Mouse (Mus musculus): ENCODE results near the gene Numa1.
"Not testable (repeated sequence)": the region's sequence is repeated elsewhere in the genome, so short reads cannot be mapped to it uniquely, and the experiment has no call there.

Numa1 gene

GRCm38 (mm10) chr7:101937569-101937968 is 3.7 kb downstream of the Numa1 start:
- no peak for DNase-seq (ENCODE audit: low spot score in 2 of 2)

- no peak for DNase-seq (ENCODE audit: low spot score in 2 of 2)
Measured at GRCm38 (mm10) chr7:101938348-101938747, 4.4 kb downstream of the Numa1 start.

GRCm38 (mm10) chr7:101939758-101940157 is 5.8 kb downstream of the Numa1 start:
- no peak for DNase-seq (ENCODE audit: low spot score in 2 of 2)

- DNase-seq (ENCODE audit: low spot score in 2 of 2) = not testable (repeated sequence)
Measured at GRCm38 (mm10) chr7:101949008-101949407, 15.1 kb downstream of the Numa1 start.

- DNase-seq (ENCODE audit: low spot score in 2 of 2) = no peak
Measured at GRCm38 (mm10) chr7:101951648-101952047, 17.7 kb downstream of the Numa1 start.

- no peak for DNase-seq (ENCODE audit: low spot score in 2 of 2)
Measured at GRCm38 (mm10) chr7:101952098-101952497, 18.2 kb downstream of the Numa1 start.

GRCm38 (mm10) chr7:101954163-101954562 is 20.3 kb downstream of the Numa1 start:
- no peak for DNase-seq (ENCODE audit: low spot score in 2 of 2)

GRCm38 (mm10) chr7:101955276-101955675 is 21.4 kb downstream of the Numa1 start:
- DNase-seq (ENCODE audit: low spot score in 2 of 2) = no peak

GRCm38 (mm10) chr7:101955862-101956261 is 22.0 kb downstream of the Numa1 start:
- DNase-seq (ENCODE audit: low spot score in 2 of 2) = no peak

GRCm38 (mm10) chr7:101956481-101956880 is 22.6 kb downstream of the Numa1 start:
- no peak for DNase-seq (ENCODE audit: low spot score in 2 of 2)

GRCm38 (mm10) chr7:101956911-101957310 is 23.0 kb downstream of the Numa1 start:
- DNase-seq (ENCODE audit: low spot score in 2 of 2) = no peak

GRCm38 (mm10) chr7:101962829-101963228 is 28.9 kb downstream of the Numa1 start:
- no peak for DNase-seq (ENCODE audit: low spot score in 2 of 2)

GRCm38 (mm10) chr7:101963621-101964020 is 29.7 kb downstream of the Numa1 start:
- no peak for DNase-seq (ENCODE audit: low spot score in 2 of 2)

- no peak for DNase-seq (ENCODE audit: low spot score in 2 of 2)
Measured at GRCm38 (mm10) chr7:101964551-101964950, 30.6 kb downstream of the Numa1 start.

GRCm38 (mm10) chr7:101965606-101966005 is 31.7 kb downstream of the Numa1 start:
- no peak for DNase-seq (ENCODE audit: low spot score in 2 of 2)

- DNase-seq (ENCODE audit: low spot score in 2 of 2) = no peak
Measured at GRCm38 (mm10) chr7:101967256-101967655, 33.3 kb downstream of the Numa1 start.

GRCm38 (mm10) chr7:101968751-101969150 is 34.8 kb downstream of the Numa1 start:
- DNase-seq (ENCODE audit: low spot score in 2 of 2) = no peak

- DNase-seq (ENCODE audit: low spot score in 2 of 2) = peak; percentile 85
Measured at GRCm38 (mm10) chr7:101969694-101970428, 36.0 kb downstream of the Numa1 start.

- DNase-seq (ENCODE audit: low spot score in 2 of 2) = peak; percentile 84 to 93
Measured at GRCm38 (mm10) chr7:101970429-101970775, 36.5 kb downstream of the Numa1 start.

GRCm38 (mm10) chr7:101970821-101971461 is 37.0 kb downstream of the Numa1 start:
- peak; percentile 71 to 79 for DNase-seq (ENCODE audit: low spot score in 2 of 2)

- DNase-seq (ENCODE audit: low spot score in 2 of 2) = no peak
Measured at GRCm38 (mm10) chr7:101971721-101972120, 37.8 kb downstream of the Numa1 start.

GRCm38 (mm10) chr7:101973730-101974129 is 39.8 kb downstream of the Numa1 start:
- no peak for DNase-seq (ENCODE audit: low spot score in 2 of 2)

GRCm38 (mm10) chr7:101974505-101974904 is 40.6 kb downstream of the Numa1 start:
- DNase-seq (ENCODE audit: low spot score in 2 of 2) = peak; percentile 32 to 60
